In genomic region chr14:118591477-118592403, GRCm38 (mm10) we compare ENCODE assay signal across 8 mouse cellular contexts.
A peak's percentile ranks its signal among the peaks of the same experiment; 100 is the strongest.
DNase-seq lines count a peak whose midpoint lies in the region; ATAC-seq lines count a peak whose summit lies in the region.

No protein-coding gene starts in this region.

- no peak overlapping the region for H3K9ac ChIP-seq in heart, embryonic 12.5 days
- no peak overlapping the region for H3K9ac ChIP-seq in midbrain, embryonic 12.5 days (replicated peaks)

- H3K27ac ChIP-seq in heart, embryonic 12.5 days (ENCODE audit: poor library complexity, severe bottlenecking): no peak overlapping the region
- H3K27ac ChIP-seq in midbrain, embryonic 12.5 days (replicated peaks): no peak overlapping the region

- ATAC-seq in heart, embryonic 12.5 days (ENCODE audit: insufficient number of reproducible peaks, low FRiP score): no peak
- ATAC-seq in midbrain, embryonic 12.5 days (ENCODE audit: low FRiP score, low read depth): peak; percentile 72

- H3K4me3 ChIP-seq in heart, embryonic 12.5 days: no peak overlapping the region
- H3K4me3 ChIP-seq in midbrain, embryonic 12.5 days: no peak overlapping the region

- no peak overlapping the region for H3K4me2 ChIP-seq in heart, embryonic 12.5 days
- no peak overlapping the region for H3K4me2 ChIP-seq in midbrain, embryonic 12.5 days (replicated peaks)

- DNase-seq in heart, adult 11 months: peak; percentile 94
- peak; percentile 89 for DNase-seq in embryo, embryonic 11 days
- DNase-seq in gastrocnemius, postnatal 25 days: peak; percentile 41
- peak; percentile 52 for DNase-seq in kidney, adult 11 months
- DNase-seq in left cerebral cortex, postnatal 25 days (ENCODE audit: low spot score in 2 of 2): peak; percentile 73 to 74
- DNase-seq in spleen, postnatal 10 days (ENCODE audit: low spot score in 2 of 2): peak; percentile 40 to 70

- no peaks in the 10 kb centered on the region; the same call in 1 of the 2 replicates for H3K27me3 ChIP-seq in heart, embryonic 12.5 days (replicated peaks)
- peaks cover 22% of the 10 kb centered on the region for H3K27me3 ChIP-seq in midbrain, embryonic 12.5 days

- H3K9me3 ChIP-seq in heart, embryonic 12.5 days (replicated peaks): no peaks in the 10 kb centered on the region
- H3K9me3 ChIP-seq in midbrain, embryonic 12.5 days: no peaks in the 10 kb centered on the region

- no peaks in the 10 kb centered on the region for H3K36me3 ChIP-seq in heart, embryonic 12.5 days
- H3K36me3 ChIP-seq in midbrain, embryonic 12.5 days: no peaks in the 10 kb centered on the region

- no peaks in the 10 kb centered on the region for H3K4me1 ChIP-seq in heart, embryonic 12.5 days (replicated peaks)
- H3K4me1 ChIP-seq in midbrain, embryonic 12.5 days: peaks cover 18% of the 10 kb centered on the region

- 47% methylated on average over 20 of the region's 20 CpGs for WGBS in heart, embryonic 12.5 days
- 46% methylated on average over 20 of the region's 20 CpGs for WGBS in midbrain, embryonic 12.5 days

- intact Hi-C loops in left cerebral cortex, postnatal 25 days (cut with DNase I): loop anchor here (1.0 to 5.0 kb wide), 4 partner anchors 154 to 589 kb away; no protein-coding TSS in a partner anchor

Comparison
In these comparisons a context has a peak if more than half of its experiments do, and no peak if none do; other contexts are left out.
1. DNase-seq: peak in every context shown above with its lines; median percentile 94 in heart, adult 11 months; 89 in embryo, embryonic 11 days; 74 in left cerebral cortex, postnatal 25 days; 55 in spleen, postnatal 10 days; 52 in kidney, adult 11 months; 41 in gastrocnemius, postnatal 25 days.